Mouse (Mus musculus): ENCODE measurements around the gene Ccdc65. TPM values are rescaled to one million over a fixed set of nuclear protein-coding genes. Genes with fewer than 3 reads are reported as not detected.
A peak's percentile ranks its signal among the peaks of the same experiment; 100 is the strongest.

Ccdc65 gene
- polyA plus RNA-seq, 1 experiment from 2014 or later: 7.5 TPM

- Histone ChIP-seq H3K36me3 (no peaks in the 10 kb centered on the region), H3K9me3 (replicated peaks) (no peaks in the 10 kb centered on the region), H3K27ac (replicated peaks) (no peak overlapping the region), H3K4me3 (replicated peaks) (peak overlapping the region; percentile 24), H3K4me2 (peak overlapping the region; percentile 51), H3K9ac (replicated peaks) (peak overlapping the region; percentile 14; the same call in 1 of the 2 replicates), H3K27me3 (replicated peaks) (peaks cover 88% of the 10 kb centered on the region), H3K4me1 (peaks cover 28% of the 10 kb centered on the region)
- ATAC-seq (ENCODE audit: low FRiP score): no peak
- 4% methylated on average over 12 of the region's 12 CpGs for WGBS
Observed at GRCm38 (mm10) chr15:98771813-98772425, 63.9 kb downstream of the Ccdc65 start.

- Histone ChIP-seq H3K36me3 (no peaks in the 10 kb centered on the region), H3K4me2 (peak overlapping the region; percentile 51), H3K9me3 (replicated peaks) (no peaks in the 10 kb centered on the region), H3K9ac (replicated peaks) (peak overlapping the region; percentile 14; the same call in 1 of the 2 replicates), H3K4me3 (replicated peaks) (peak overlapping the region; percentile 24), H3K27me3 (replicated peaks) (peaks cover 96% of the 10 kb centered on the region), H3K4me1 (peaks cover 35% of the 10 kb centered on the region), H3K27ac (replicated peaks) (no peak overlapping the region)
- ATAC-seq (ENCODE audit: low FRiP score): no peak
- 3% methylated on average over 36 of the region's 36 CpGs for WGBS
Observed at GRCm38 (mm10) chr15:98772511-98773211, 64.7 kb downstream of the Ccdc65 start.

Other genes with a start within 250 kb of the Ccdc65 start
- gene OR5BS1P, start 238.3 kb upstream of the Ccdc65 start, polyA plus RNA-seq (2015; fragmentation: Nextera tagmentation; extraction: Ambion mirVana): not detected in 2 replicates
- gene Lalba, start 225.5 kb upstream of the Ccdc65 start, polyA plus RNA-seq (2015; fragmentation: Nextera tagmentation; extraction: Ambion mirVana): not detected in 2 replicates
- not detected in 2 replicates for gene Olfr279, start 215.8 kb upstream of the Ccdc65 start, polyA plus RNA-seq (2015; fragmentation: Nextera tagmentation; extraction: Ambion mirVana)
- 102 and 104 TPM in 2 replicates for gene Kansl2, start 173.9 kb upstream of the Ccdc65 start, polyA plus RNA-seq (2015; fragmentation: Nextera tagmentation; extraction: Ambion mirVana)
- 58.6 and 62.8 TPM in 2 replicates for gene Ccnt1, start 137.3 kb upstream of the Ccdc65 start, polyA plus RNA-seq (2015; fragmentation: Nextera tagmentation; extraction: Ambion mirVana)
- gene 4930415O20Rik, start 137.2 kb upstream of the Ccdc65 start, polyA plus RNA-seq (2015; fragmentation: Nextera tagmentation; extraction: Ambion mirVana): not detected in 2 replicates
- gene Adcy6, start 98.1 kb upstream of the Ccdc65 start, polyA plus RNA-seq (2015; fragmentation: Nextera tagmentation; extraction: Ambion mirVana): 10.4 and 10.8 TPM in 2 replicates
- gene Cacnb3, start 77.4 kb upstream of the Ccdc65 start, polyA plus RNA-seq (2015; fragmentation: Nextera tagmentation; extraction: Ambion mirVana): 108 and 128 TPM in 2 replicates
- 20.6 and 21.0 TPM in 2 replicates for gene Ddx23, start 45.3 kb upstream of the Ccdc65 start, polyA plus RNA-seq (2015; fragmentation: Nextera tagmentation; extraction: Ambion mirVana)
- gene Rnd1, start 30.7 kb upstream of the Ccdc65 start, polyA plus RNA-seq (2015; fragmentation: Nextera tagmentation; extraction: Ambion mirVana): 9.4 and 11.3 TPM in 2 replicates
- 11.9 and 12.3 TPM in 2 replicates for gene Fkbp11, start 20.0 kb downstream of the Ccdc65 start, polyA plus RNA-seq (2015; fragmentation: Nextera tagmentation; extraction: Ambion mirVana)
- 97.8 TPM in 2 replicates for gene Arf3, start 55.0 kb downstream of the Ccdc65 start, polyA plus RNA-seq (2015; fragmentation: Nextera tagmentation; extraction: Ambion mirVana)
- gene Wnt10b, start 69.9 kb downstream of the Ccdc65 start, polyA plus RNA-seq (2015; fragmentation: Nextera tagmentation; extraction: Ambion mirVana): 0.08 and 0.72 TPM in 2 replicates
- 1.0 and 2.0 TPM in 2 replicates for gene Wnt1, start 81.7 kb downstream of the Ccdc65 start, polyA plus RNA-seq (2015; fragmentation: Nextera tagmentation; extraction: Ambion mirVana)
- gene Ddn, start 101.3 kb downstream of the Ccdc65 start, polyA plus RNA-seq (2015; fragmentation: Nextera tagmentation; extraction: Ambion mirVana): 0.18 and 0.36 TPM in 2 replicates
- gene Prkag1, start 123.3 kb downstream of the Ccdc65 start, polyA plus RNA-seq (2015; fragmentation: Nextera tagmentation; extraction: Ambion mirVana): 66.4 and 72.9 TPM in 2 replicates
- 9.9 and 10.1 TPM in 2 replicates for gene Kmt2d, start 163.0 kb downstream of the Ccdc65 start, polyA plus RNA-seq (2015; fragmentation: Nextera tagmentation; extraction: Ambion mirVana)
- 27.0 and 33.2 TPM in 2 replicates for gene Rhebl1, start 186.3 kb downstream of the Ccdc65 start, polyA plus RNA-seq (2015; fragmentation: Nextera tagmentation; extraction: Ambion mirVana)
- 2.5 and 3.2 TPM in 2 replicates for gene Dhh, start 190.3 kb downstream of the Ccdc65 start, polyA plus RNA-seq (2015; fragmentation: Nextera tagmentation; extraction: Ambion mirVana)
- 27.9 and 28.6 TPM in 2 replicates for gene Lmbr1l, start 210.0 kb downstream of the Ccdc65 start, polyA plus RNA-seq (2015; fragmentation: Nextera tagmentation; extraction: Ambion mirVana)
- 1,446 and 1,534 TPM in 2 replicates for gene Tuba1b, start 226.4 kb downstream of the Ccdc65 start, polyA plus RNA-seq (2015; fragmentation: Nextera tagmentation; extraction: Ambion mirVana)
- gene Gm49450, start 245.3 kb downstream of the Ccdc65 start, polyA plus RNA-seq (2015; fragmentation: Nextera tagmentation; extraction: Ambion mirVana): not detected in 2 replicates
- 10,639 and 13,509 TPM in 2 replicates for gene Tuba1a, start 245.5 kb downstream of the Ccdc65 start, polyA plus RNA-seq (2015; fragmentation: Nextera tagmentation; extraction: Ambion mirVana)

Measured in neural tube, embryonic 15.5 days (tissue).